Mouse (Mus musculus) heart, embryonic 16.5 days (tissue): ENCODE data around the gene Cacna1c. TPM values are rescaled to one million over a fixed set of nuclear protein-coding genes. Genes with fewer than 3 reads are reported as not detected.

Experiments used
- ATAC-seq: fragments of 200-750 bp; cut with Nextera tagmentation; replicated peaks from 2 replicates; pipeline ENCODE4 v1.8.0; 2017; ENCODE audit warnings: moderate number of reproducible peaks; ENCODE audit not compliant: insufficient read depth, low FRiP score; ENCODE audit errors: extremely low read depth
- H3K27ac ChIP-seq: fragments of 300-500 bp; sonication (generic); 2 replicates; pipeline ENCODE4 v1.5.1; 2014; ENCODE audit warnings: mild to moderate bottlenecking, low read length, control low read depth, moderate library complexity
- H3K27me3 ChIP-seq: fragments of 300-500 bp; sonication (generic); 2 replicates; pipeline ENCODE4 v1.6.1; 2014; ENCODE audit warnings: low read length, mixed read lengths; ENCODE audit not compliant: control insufficient read depth, insufficient read depth
- H3K36me3 ChIP-seq: fragments of 300-500 bp; sonication (generic); 2 replicates; pipeline ENCODE4 v1.6.1; 2014; ENCODE audit not compliant: control insufficient read depth, insufficient read depth
- H3K4me1 ChIP-seq: fragments of 300-500 bp; sonication (generic); 2 replicates; pipeline ENCODE4 v1.6.1; 2014; ENCODE audit warnings: low read length, mixed read lengths; ENCODE audit not compliant: control insufficient read depth, insufficient read depth
- H3K4me2 ChIP-seq: fragments of 300-500 bp; sonication (generic); 2 replicates; pipeline ENCODE4 v1.6.1; 2014; ENCODE audit warnings: low read depth, mild to moderate bottlenecking, control low read depth, low read length
- H3K4me3 ChIP-seq: fragments of 300-500 bp; sonication (generic); 2 replicates; pipeline ENCODE4 v1.5.1; 2014; ENCODE audit warnings: mild to moderate bottlenecking, control low read depth, low read length
- H3K9ac ChIP-seq: fragments of 300-500 bp; sonication (generic); 2 replicates; pipeline ENCODE4 v1.6.1; 2014; ENCODE audit warnings: low read length, control low read depth
- H3K9me3 ChIP-seq: fragments of 300-500 bp; sonication (generic); replicated peaks from 2 replicates; pipeline ENCODE4 v1.6.1; 2016; ENCODE audit warnings: low read length; ENCODE audit not compliant: control insufficient read depth
- WGBS: fragments of 180-500 bp; shearing (Covaris S2); extraction: QIAGEN DNeasy Blood & Tissue Kit; methylation state at CpG from one replicate; pipeline ENCODE4 v1.1.7; 2014; 5-methylcytosine and 5-hydroxymethylcytosine counted together
- polyA plus RNA-seq: library from polyadenylated mRNA; unstranded; fragments of >200 nt; fragmentation: Nextera tagmentation; extraction: Ambion mirVana; gene quantifications from 2 replicates; pipeline ENCODE4 v1.2.1, GENCODE M21; 2015

Cacna1c gene
- polyA plus RNA-seq, 1 experiment from 2014 or later = 66.2 TPM

- no peak overlapping the region for H3K4me2 ChIP-seq
- no peak for ATAC-seq
- no peaks in the 10 kb centered on the region for H3K9me3 ChIP-seq
- 86% methylated on average over 14 of the region's 14 CpGs for WGBS
- H3K27ac ChIP-seq = no peak overlapping the region
- no peak overlapping the region for H3K4me3 ChIP-seq
- H3K4me1 ChIP-seq = peaks cover 30% of the 10 kb centered on the region
- H3K36me3 ChIP-seq = no peaks in the 10 kb centered on the region
- H3K27me3 ChIP-seq = no peaks in the 10 kb centered on the region
- H3K9ac ChIP-seq = no peak overlapping the region
These were observed 219.6 kb downstream of the Cacna1c start for GRCm38 (mm10) chr6:118976617-118977016.

- no peak overlapping the region for H3K4me2 ChIP-seq
- peaks cover 34% of the 10 kb centered on the region for H3K4me1 ChIP-seq
- H3K9ac ChIP-seq = no peak overlapping the region
- H3K27ac ChIP-seq = no peak overlapping the region
- H3K4me3 ChIP-seq = no peak overlapping the region
- H3K36me3 ChIP-seq = no peaks in the 10 kb centered on the region
- 61% methylated on average over 9 of the region's 10 CpGs for WGBS
- no peaks in the 10 kb centered on the region for H3K27me3 ChIP-seq
- ATAC-seq = no peak
- no peaks in the 10 kb centered on the region for H3K9me3 ChIP-seq
These were observed 224.2 kb downstream of the Cacna1c start for GRCm38 (mm10) chr6:118971844-118972531.

- WGBS = 31% methylated on average over 4 of the region's 4 CpGs
- Histone ChIP-seq H3K4me1 (peaks cover 50% of the 10 kb centered on the region), H3K9ac (no peak overlapping the region), H3K9me3 (no peaks in the 10 kb centered on the region), H3K4me2 (no peak overlapping the region), H3K36me3 (no peaks in the 10 kb centered on the region), H3K27ac (no peak overlapping the region), H3K4me3 (no peak overlapping the region), H3K27me3 (no peaks in the 10 kb centered on the region)
- no peak for ATAC-seq
These were observed 227.4 kb downstream of the Cacna1c start for GRCm38 (mm10) chr6:118968776-118969175.

GRCm38 (mm10) chr6:118966904-118967303, 229.3 kb downstream of the Cacna1c start:
- ATAC-seq = no peak
- no peak overlapping the region for H3K9ac ChIP-seq
- H3K9me3 ChIP-seq = no peaks in the 10 kb centered on the region
- H3K36me3 ChIP-seq = no peaks in the 10 kb centered on the region
- H3K27ac ChIP-seq = no peak overlapping the region
- H3K27me3 ChIP-seq = no peaks in the 10 kb centered on the region
- no peak overlapping the region for H3K4me2 ChIP-seq
- H3K4me3 ChIP-seq = no peak overlapping the region
- 50% methylated on average over 4 of the region's 4 CpGs for whole genome bisulfite sequencing
- H3K4me1 ChIP-seq = peaks cover 51% of the 10 kb centered on the region

GRCm38 (mm10) chr6:118965577-118965976, 230.6 kb downstream of the Cacna1c start:
- H3K9me3 ChIP-seq = no peaks in the 10 kb centered on the region
- no peaks in the 10 kb centered on the region for H3K36me3 ChIP-seq
- no peaks in the 10 kb centered on the region for H3K27me3 ChIP-seq
- peaks cover 49% of the 10 kb centered on the region for H3K4me1 ChIP-seq
- no peak for ATAC-seq
- H3K27ac ChIP-seq = no peak overlapping the region
- no peak overlapping the region for H3K4me3 ChIP-seq
- H3K4me2 ChIP-seq = no peak overlapping the region
- H3K9ac ChIP-seq = no peak overlapping the region
- WGBS = 74% methylated on average over 2 of the region's 2 CpGs

GRCm38 (mm10) chr6:118963806-118964205, 232.4 kb downstream of the Cacna1c start:
- Histone ChIP-seq H3K4me1 (peaks cover 54% of the 10 kb centered on the region), H3K27me3 (no peaks in the 10 kb centered on the region), H3K4me3 (no peak overlapping the region), H3K9ac (no peak overlapping the region), H3K27ac (peak overlapping the region; percentile 48), H3K9me3 (no peaks in the 10 kb centered on the region), H3K4me2 (peak overlapping the region; percentile 28; the same call in 1 of the 2 replicates), H3K36me3 (no peaks in the 10 kb centered on the region)
- no peak for ATAC-seq
- 41% methylated on average over 6 of the region's 6 CpGs for WGBS

- Histone ChIP-seq H3K27me3 (no peaks in the 10 kb centered on the region), H3K9me3 (no peaks in the 10 kb centered on the region), H3K4me2 (0 out of 2 replicates have a peak overlapping the region, but pooled peaks have one; percentile 28), H3K36me3 (no peaks in the 10 kb centered on the region), H3K4me1 (peaks cover 51% of the 10 kb centered on the region), H3K27ac (peak overlapping the region; percentile 48), H3K4me3 (no peak overlapping the region), H3K9ac (no peak overlapping the region)
- WGBS = 34% methylated on average over 5 of the region's 5 CpGs
- no peak for ATAC-seq
These were observed 232.9 kb downstream of the Cacna1c start for GRCm38 (mm10) chr6:118963283-118963682.

- no peak for ATAC-seq
- Histone ChIP-seq H3K9me3 (no peaks in the 10 kb centered on the region), H3K27ac (no peak overlapping the region), H3K27me3 (no peaks in the 10 kb centered on the region), H3K4me2 (no peak overlapping the region), H3K4me3 (no peak overlapping the region), H3K9ac (no peak overlapping the region), H3K36me3 (no peaks in the 10 kb centered on the region), H3K4me1 (peaks cover 39% of the 10 kb centered on the region)
- WGBS = 89% methylated on average over 9 of the region's 9 CpGs
These were observed 237.7 kb downstream of the Cacna1c start for GRCm38 (mm10) chr6:118958529-118958928.

GRCm38 (mm10) chr6:118956234-118956633, 240.0 kb downstream of the Cacna1c start:
- no peaks in the 10 kb centered on the region for H3K36me3 ChIP-seq
- H3K27ac ChIP-seq = no peak overlapping the region
- WGBS = 73% methylated on average over 4 of the region's 4 CpGs
- no peak overlapping the region for H3K4me3 ChIP-seq
- no peak overlapping the region for H3K4me2 ChIP-seq
- no peaks in the 10 kb centered on the region for H3K27me3 ChIP-seq
- H3K9me3 ChIP-seq = no peaks in the 10 kb centered on the region
- H3K9ac ChIP-seq = no peak overlapping the region
- H3K4me1 ChIP-seq = peaks cover 28% of the 10 kb centered on the region
- ATAC-seq = no peak
